Mouse (Mus musculus) bone marrow macrophage, adult 2 months (primary cell): ENCODE measurements around the gene Cdh11. TPM values are rescaled to one million over a fixed set of nuclear protein-coding genes. Genes with fewer than 3 reads are reported as not detected.

Source experiments
- H3K27ac ChIP-seq: 2 replicates; pipeline ENCODE4 v1.5.1; 2012; ENCODE audit warnings: low read depth, low read length; ENCODE audit not compliant: insufficient read depth
- H3K4me1 ChIP-seq: 2 replicates; pipeline ENCODE4 v1.6.1; 2012; ENCODE audit warnings: low read length; ENCODE audit not compliant: control insufficient read depth, insufficient read depth
- H3K4me3 ChIP-seq: 2 replicates; pipeline ENCODE4 v1.5.1; 2012; ENCODE audit warnings: mild to moderate bottlenecking, low read length, moderate library complexity; ENCODE audit not compliant: insufficient read depth
- CTCF ChIP-seq: IDR thresholded peaks from 2 replicates; pipeline ENCODE4 v1.5.1; 2012; ENCODE audit warnings: low read depth, mild to moderate bottlenecking, low read length, moderate library complexity
- POLR2A ChIP-seq: IDR thresholded peaks from 2 replicates; pipeline ENCODE4 v1.6.1; 2012; ENCODE audit warnings: mild to moderate bottlenecking, low read depth, low read length, borderline replicate concordance
- polyA plus RNA-seq: library from polyadenylated mRNA; stranded (reverse); fragments of >200 nt; gene quantifications from 2 replicates; pipeline ENCODE4 v1.2.4, GENCODE M21; 2012; ENCODE audit not compliant: missing spikeins, insufficient read depth, insufficient read length

Gene Cdh11
- polyA plus RNA-seq, 1 experiment, result 0.47 TPM

- no peak for TF ChIP-seq POLR2A
- TF ChIP-seq CTCF, result no peak
- no peak overlapping the region for H3K27ac ChIP-seq
These were observed 14.0 kb downstream of the Cdh11 start for GRCm38 (mm10) chr8:102771456-102771855.

DNA sequence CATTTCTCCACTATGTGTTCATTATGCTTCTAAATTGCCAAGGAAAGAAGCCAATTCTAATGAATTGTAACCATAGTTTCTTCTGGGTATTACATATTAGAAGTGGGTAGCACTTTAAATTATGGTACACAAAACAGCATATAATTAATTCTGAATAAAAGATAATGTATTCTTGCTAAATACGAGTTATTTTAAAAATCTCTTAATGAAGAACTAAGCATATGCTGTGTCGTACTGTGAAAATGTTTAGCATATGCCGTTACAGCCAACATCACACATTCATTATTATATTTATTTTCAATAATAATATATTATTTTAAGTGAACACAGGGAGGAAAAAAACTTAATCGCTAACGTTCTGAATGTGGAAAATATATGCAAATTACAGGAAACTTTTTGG, 31.6 kb downstream of the Cdh11 start:
- no peak overlapping the region for H3K4me3 ChIP-seq
- TF ChIP-seq POLR2A, result no peak
- no peak for TF ChIP-seq CTCF
- no peaks in the 10 kb centered on the region for H3K4me1 ChIP-seq
- H3K27ac ChIP-seq, result no peak overlapping the region

More at GRCm38 (mm10) chr8:102771456-102771855, 14.0 kb downstream of the Cdh11 start:
- no peaks in the 10 kb centered on the region for H3K4me1 ChIP-seq
- no peak overlapping the region for H3K4me3 ChIP-seq

GRCm38 (mm10) chr8:102742940-102743339, 42.5 kb downstream of the Cdh11 start:
- no peak overlapping the region for H3K4me3 ChIP-seq
- no peak overlapping the region for H3K27ac ChIP-seq
- TF ChIP-seq POLR2A, result no peak
- TF ChIP-seq CTCF, result no peak
- H3K4me1 ChIP-seq, result no peaks in the 10 kb centered on the region

- Histone ChIP-seq H3K27ac (no peak overlapping the region), H3K4me1 (no peaks in the 10 kb centered on the region), H3K4me3 (no peak overlapping the region)
- TF ChIP-seq POLR2A, result no peak
- no peak for TF ChIP-seq CTCF
These were observed 43.3 kb downstream of the Cdh11 start for GRCm38 (mm10) chr8:102742008-102742591.

- no peak overlapping the region for H3K4me3 ChIP-seq
- H3K27ac ChIP-seq, result no peak overlapping the region
- TF ChIP-seq CTCF (no peak), POLR2A (no peak)
- H3K4me1 ChIP-seq, result no peaks in the 10 kb centered on the region
These were observed 44.5 kb downstream of the Cdh11 start for GRCm38 (mm10) chr8:102740963-102741362.

GRCm38 (mm10) chr8:102738961-102739487, 46.4 kb downstream of the Cdh11 start:
- Histone ChIP-seq H3K4me1 (no peaks in the 10 kb centered on the region), H3K4me3 (no peak overlapping the region), H3K27ac (no peak overlapping the region)
- no peak for TF ChIP-seq CTCF
- TF ChIP-seq POLR2A, result no peak

GRCm38 (mm10) chr8:102738395-102738794, 47.0 kb downstream of the Cdh11 start:
- Histone ChIP-seq H3K27ac (no peak overlapping the region), H3K4me3 (no peak overlapping the region), H3K4me1 (no peaks in the 10 kb centered on the region)
- no peak for TF ChIP-seq CTCF
- no peak for TF ChIP-seq POLR2A

GRCm38 (mm10) chr8:102734419-102734818, 51.0 kb downstream of the Cdh11 start:
- TF ChIP-seq POLR2A (no peak), CTCF (no peak)
- Histone ChIP-seq H3K4me1 (no peaks in the 10 kb centered on the region), H3K27ac (no peak overlapping the region), H3K4me3 (no peak overlapping the region)

- Histone ChIP-seq H3K4me3 (no peak overlapping the region), H3K4me1 (no peaks in the 10 kb centered on the region), H3K27ac (no peak overlapping the region)
- TF ChIP-seq POLR2A (no peak), CTCF (no peak)
These were observed 59.1 kb downstream of the Cdh11 start for GRCm38 (mm10) chr8:102726206-102726935.

DNA sequence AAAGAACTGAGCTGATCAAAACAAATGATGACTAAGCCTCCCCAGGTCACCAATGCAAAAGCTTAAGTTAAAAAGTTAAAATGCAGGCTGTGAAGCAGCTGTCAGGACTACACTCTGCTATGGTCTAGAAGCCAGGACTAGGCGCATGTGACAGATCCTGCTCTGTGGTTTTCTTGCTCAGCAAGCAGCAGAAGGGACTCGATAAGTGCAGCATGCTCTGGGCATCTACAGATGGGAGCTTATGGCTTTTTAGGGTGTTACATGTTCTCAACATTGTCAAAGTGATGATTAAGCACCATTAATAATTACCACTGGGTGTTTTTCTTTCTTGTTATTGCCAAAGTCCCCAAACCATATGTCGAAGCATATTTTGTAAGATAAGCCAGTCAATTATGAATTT, 59.9 kb downstream of the Cdh11 start:
- no peak overlapping the region for H3K27ac ChIP-seq
- H3K4me3 ChIP-seq, result no peak overlapping the region
- H3K4me1 ChIP-seq, result no peaks in the 10 kb centered on the region
- TF ChIP-seq POLR2A, result no peak
- no peak for TF ChIP-seq CTCF
